Mouse (Mus musculus) kidney, embryonic 16.5 days (tissue): ENCODE data around the gene Naa38. TPM values are rescaled to one million over a fixed set of nuclear protein-coding genes. Genes with fewer than 3 reads are reported as not detected.

ENCODE experiments used
- ATAC-seq: fragments of 200-750 bp; cut with Nextera tagmentation; 2 replicates; pipeline ENCODE4 v1.8.0; 2017; ENCODE audit warnings: moderate TSS enrichment; ENCODE audit not compliant: low FRiP score, low TSS enrichment
- H3K27ac ChIP-seq: fragments of 300-500 bp; sonication (generic); 2 replicates; pipeline ENCODE4 v1.5.1; 2014; ENCODE audit warnings: low read length
- H3K27me3 ChIP-seq: fragments of 300-500 bp; sonication (generic); 2 replicates; pipeline ENCODE4 v1.6.1; 2014; ENCODE audit warnings: low read length, control low read depth, mixed read lengths; ENCODE audit not compliant: insufficient read depth
- H3K36me3 ChIP-seq: fragments of 300-500 bp; sonication (generic); 2 replicates; pipeline ENCODE4 v1.6.1; 2014; ENCODE audit warnings: low read length, control low read depth, mixed read lengths; ENCODE audit not compliant: insufficient read depth
- H3K4me1 ChIP-seq: fragments of 300-500 bp; sonication (generic); 2 replicates; pipeline ENCODE4 v1.6.1; 2014; ENCODE audit warnings: low read length, control low read depth, mixed read lengths; ENCODE audit not compliant: insufficient read depth
- H3K4me2 ChIP-seq: fragments of 300-500 bp; sonication (generic); replicated peaks from 2 replicates; pipeline ENCODE4 v1.6.1; 2014; ENCODE audit warnings: low read depth, low read length
- H3K4me3 ChIP-seq: fragments of 300-500 bp; sonication (generic); 2 replicates; pipeline ENCODE4 v1.5.1; 2014; ENCODE audit warnings: mild to moderate bottlenecking, low read length
- H3K9ac ChIP-seq: fragments of 300-500 bp; sonication (generic); replicated peaks from 2 replicates; pipeline ENCODE4 v1.6.1; 2014; ENCODE audit warnings: low read length
- H3K9me3 ChIP-seq: fragments of 300-500 bp; sonication (generic); 2 replicates; pipeline ENCODE4 v1.6.1; 2016; ENCODE audit warnings: low read length, control low read depth
- WGBS: fragments of 180-500 bp; shearing (Covaris S2); extraction: QIAGEN DNeasy Blood & Tissue Kit; methylation state at CpG from one replicate; pipeline ENCODE4 v1.1.7; 2014; 5-methylcytosine and 5-hydroxymethylcytosine counted together
- polyA plus RNA-seq: library from polyadenylated mRNA; unstranded; fragments of >200 nt; fragmentation: Nextera tagmentation; extraction: Ambion mirVana; gene quantifications from 2 replicates; pipeline ENCODE4 v1.2.1, GENCODE M21; 2015

The Naa38 gene
- polyA plus RNA-seq, 1 experiment from 2014 or later, result 150 TPM

DNA sequence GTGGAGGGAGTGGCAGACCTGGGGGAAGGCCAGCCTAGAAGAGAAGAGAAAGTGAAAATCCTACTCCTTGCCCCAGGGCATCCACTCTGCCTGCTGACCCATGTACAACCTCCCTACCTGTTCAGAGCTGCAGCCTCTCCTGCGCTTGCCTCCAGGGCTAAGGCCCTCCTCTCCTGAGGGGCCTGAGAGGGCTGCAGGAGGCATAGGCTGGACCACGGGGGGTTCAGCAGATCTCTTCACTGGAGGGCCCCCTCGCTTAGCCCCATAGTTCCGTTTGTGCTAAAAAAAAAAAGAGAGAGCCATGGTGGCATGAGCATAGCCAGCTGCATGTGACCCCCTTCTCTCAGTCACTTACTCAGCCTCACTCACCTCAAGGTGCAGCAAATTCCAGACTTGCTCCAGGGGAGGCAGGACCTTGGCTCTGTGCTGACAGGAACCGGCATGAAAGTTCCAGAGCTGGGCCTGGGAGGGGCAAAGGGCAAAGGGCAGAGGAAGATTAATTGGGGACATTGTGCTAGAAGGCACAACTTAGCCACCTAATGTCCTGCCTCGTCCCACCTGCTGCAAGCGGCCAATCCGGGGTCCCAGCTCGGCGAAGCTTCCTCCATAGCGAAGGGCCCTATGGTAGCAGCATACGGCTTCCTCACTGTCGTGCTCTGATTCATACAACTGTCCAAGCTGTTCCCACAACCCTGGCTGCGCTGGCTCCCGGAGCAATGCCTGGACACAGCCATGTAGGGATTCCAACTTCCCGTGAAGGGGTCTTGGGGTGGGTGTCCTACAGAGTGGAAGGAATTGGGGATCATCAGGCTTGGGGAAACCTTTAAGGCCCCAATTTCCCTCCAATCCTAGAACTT is 11.8 kb downstream of the Naa38 start:
- H3K4me1 ChIP-seq, result peaks cover 13% of the 10 kb centered on the region
- no peak for ATAC-seq
- H3K9me3 ChIP-seq, result no peaks in the 10 kb centered on the region
- no peak overlapping the region for H3K4me2 ChIP-seq
- 87% methylated on average over 16 of the region's 16 CpGs for WGBS
- no peak overlapping the region for H3K27ac ChIP-seq
- no peaks in the 10 kb centered on the region for H3K27me3 ChIP-seq
- peaks cover 47% of the 10 kb centered on the region for H3K36me3 ChIP-seq
- H3K4me3 ChIP-seq, result no peak overlapping the region
- H3K9ac ChIP-seq, result no peak overlapping the region

DNA sequence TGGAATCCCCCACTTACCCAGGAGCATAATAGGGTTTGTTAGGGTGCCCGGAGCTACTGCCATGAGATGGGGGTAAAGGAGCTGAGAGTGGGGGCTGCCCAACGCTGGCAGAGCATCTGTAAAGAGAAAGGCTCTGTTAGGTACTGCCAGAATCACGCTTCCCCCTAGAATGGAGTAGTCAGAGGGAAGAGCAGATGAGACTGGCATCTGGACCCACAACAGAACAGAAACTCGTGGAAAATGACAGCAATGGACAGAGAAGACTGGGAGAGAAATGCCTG is 12.4 kb downstream of the Naa38 start:
- H3K27ac ChIP-seq, result no peak overlapping the region
- no peak for ATAC-seq
- 85% methylated on average over 4 of the region's 4 CpGs for WGBS
- H3K4me2 ChIP-seq, result no peak overlapping the region
- peaks cover 19% of the 10 kb centered on the region for H3K4me1 ChIP-seq
- H3K27me3 ChIP-seq, result no peaks in the 10 kb centered on the region
- H3K9me3 ChIP-seq, result no peaks in the 10 kb centered on the region
- no peak overlapping the region; the same call in 1 of the 2 replicates for H3K4me3 ChIP-seq
- no peak overlapping the region for H3K9ac ChIP-seq
- H3K36me3 ChIP-seq, result peaks cover 44% of the 10 kb centered on the region

DNA sequence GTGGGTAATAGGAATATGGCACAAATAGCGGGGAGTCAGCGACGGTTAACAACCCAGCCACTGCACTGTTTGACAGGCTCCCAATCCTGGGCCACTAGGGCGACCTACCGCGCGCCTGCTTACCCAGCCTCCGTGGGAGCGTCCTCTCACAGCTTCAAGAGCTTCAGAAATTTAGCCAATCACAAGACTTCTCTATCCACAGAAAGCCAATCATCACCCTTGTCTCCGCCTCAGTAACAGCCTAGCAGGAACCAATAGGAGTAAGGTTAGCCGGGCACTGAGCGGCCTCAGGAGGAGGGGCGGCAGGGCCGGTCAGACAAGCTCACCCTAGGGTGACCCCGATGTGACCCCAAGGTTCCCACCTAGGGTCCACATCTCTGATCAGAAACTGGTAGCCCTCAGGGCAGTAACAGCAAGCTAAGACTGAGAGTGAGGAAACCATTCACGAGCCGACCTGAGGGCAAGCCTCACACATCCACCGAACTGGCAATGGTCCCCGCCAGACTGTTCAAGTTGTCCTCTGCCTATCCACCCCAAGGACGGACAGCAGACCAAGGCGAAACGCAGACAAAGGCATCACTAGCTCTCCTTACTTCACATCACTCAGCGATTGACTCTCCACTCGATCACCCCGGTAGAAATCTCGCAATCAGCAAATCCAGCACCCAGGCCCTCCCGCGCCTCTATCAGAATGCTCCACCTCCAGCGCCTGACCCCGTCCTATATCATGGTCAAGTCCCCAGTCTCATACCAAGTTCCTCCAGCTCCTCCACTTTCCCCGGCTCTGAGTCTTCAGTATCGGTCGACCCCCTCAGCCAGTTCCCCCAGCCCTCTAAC is 13.5 kb downstream of the Naa38 start:
- Histone ChIP-seq H3K4me1 (peaks cover 30% of the 10 kb centered on the region), H3K36me3 (peaks cover 38% of the 10 kb centered on the region)

DNA sequence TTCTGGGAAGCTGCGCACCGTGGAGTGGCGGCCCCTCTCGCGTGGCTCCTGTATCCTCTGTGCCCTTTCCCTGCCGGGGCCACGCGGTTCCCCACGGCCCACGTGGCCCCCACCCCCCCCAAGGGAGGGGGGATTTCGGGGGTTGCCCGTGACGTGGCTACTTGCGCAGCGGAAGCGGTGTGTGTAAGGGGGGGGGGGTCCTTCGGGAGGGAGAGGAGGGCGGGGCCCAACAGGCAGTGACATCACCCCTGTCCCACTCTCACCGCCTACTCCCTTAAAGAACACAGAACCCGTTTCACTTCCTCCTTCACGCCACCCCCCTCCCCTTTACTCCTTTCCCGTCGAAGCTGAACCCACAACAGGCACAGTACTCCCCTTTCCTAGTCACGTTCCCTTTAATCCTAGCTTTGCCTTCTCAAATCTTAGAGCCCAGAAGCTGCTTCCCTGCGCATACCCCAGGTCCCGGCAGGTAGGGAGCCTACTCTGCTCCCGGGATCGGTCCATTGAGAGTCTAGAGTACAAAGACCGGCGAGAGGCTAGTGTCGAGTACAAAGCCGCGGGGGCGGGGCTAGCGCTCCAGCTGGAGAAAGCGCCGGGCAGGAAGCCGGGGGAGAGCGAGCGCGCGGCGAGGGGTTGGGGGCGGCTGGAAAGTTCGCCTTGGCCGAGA is 14.2 kb downstream of the Naa38 start:
- Histone ChIP-seq H3K9me3 (no peaks in the 10 kb centered on the region), H3K36me3 (peaks cover 30% of the 10 kb centered on the region), H3K4me2 (peak overlapping the region; percentile 97), H3K4me1 (peaks cover 38% of the 10 kb centered on the region), H3K9ac (peak overlapping the region; percentile 92), H3K27ac (peak overlapping the region; percentile 99), H3K27me3 (no peaks in the 10 kb centered on the region), H3K4me3 (peak overlapping the region; percentile 68)
- under 1% methylated on average over 45 of the region's 46 CpGs for WGBS
- peak; percentile 57 for ATAC-seq

More for the DNA sequence above, 13.5 kb downstream of the Naa38 start:
- Histone ChIP-seq H3K27me3 (no peaks in the 10 kb centered on the region), H3K4me2 (peak overlapping the region; percentile 97), H3K9me3 (no peaks in the 10 kb centered on the region), H3K4me3 (peak overlapping the region; percentile 68), H3K9ac (peak overlapping the region; percentile 92), H3K27ac (peak overlapping the region; percentile 99)
- ATAC-seq, result peak; percentile 66
- under 1% methylated on average over 33 of the region's 33 CpGs for WGBS

DNA sequence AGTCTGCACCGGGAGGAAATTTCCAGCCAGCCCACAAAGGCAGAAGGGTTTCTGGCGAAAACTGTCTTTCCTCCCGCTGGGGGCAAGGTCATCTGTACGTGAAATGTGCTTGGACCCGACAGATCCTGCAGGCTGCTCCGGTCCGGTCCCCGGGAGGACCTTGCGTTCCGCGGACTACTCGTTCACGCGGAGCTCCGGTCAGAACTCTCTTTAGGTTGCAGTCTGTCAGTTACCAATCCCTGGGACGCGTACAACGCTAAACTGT is 14.7 kb downstream of the Naa38 start:
- 0% methylated on average over 18 of the region's 18 CpGs for WGBS
- H3K9me3 ChIP-seq, result no peaks in the 10 kb centered on the region
- peaks cover 42% of the 10 kb centered on the region for H3K4me1 ChIP-seq
- peak overlapping the region; percentile 68 for H3K4me3 ChIP-seq
- H3K9ac ChIP-seq, result peak overlapping the region; percentile 92
- no peaks in the 10 kb centered on the region for H3K27me3 ChIP-seq
- H3K4me2 ChIP-seq, result peak overlapping the region; percentile 97
- no peak for ATAC-seq
- H3K27ac ChIP-seq, result peak overlapping the region; percentile 99
- peaks cover 26% of the 10 kb centered on the region for H3K36me3 ChIP-seq

DNA sequence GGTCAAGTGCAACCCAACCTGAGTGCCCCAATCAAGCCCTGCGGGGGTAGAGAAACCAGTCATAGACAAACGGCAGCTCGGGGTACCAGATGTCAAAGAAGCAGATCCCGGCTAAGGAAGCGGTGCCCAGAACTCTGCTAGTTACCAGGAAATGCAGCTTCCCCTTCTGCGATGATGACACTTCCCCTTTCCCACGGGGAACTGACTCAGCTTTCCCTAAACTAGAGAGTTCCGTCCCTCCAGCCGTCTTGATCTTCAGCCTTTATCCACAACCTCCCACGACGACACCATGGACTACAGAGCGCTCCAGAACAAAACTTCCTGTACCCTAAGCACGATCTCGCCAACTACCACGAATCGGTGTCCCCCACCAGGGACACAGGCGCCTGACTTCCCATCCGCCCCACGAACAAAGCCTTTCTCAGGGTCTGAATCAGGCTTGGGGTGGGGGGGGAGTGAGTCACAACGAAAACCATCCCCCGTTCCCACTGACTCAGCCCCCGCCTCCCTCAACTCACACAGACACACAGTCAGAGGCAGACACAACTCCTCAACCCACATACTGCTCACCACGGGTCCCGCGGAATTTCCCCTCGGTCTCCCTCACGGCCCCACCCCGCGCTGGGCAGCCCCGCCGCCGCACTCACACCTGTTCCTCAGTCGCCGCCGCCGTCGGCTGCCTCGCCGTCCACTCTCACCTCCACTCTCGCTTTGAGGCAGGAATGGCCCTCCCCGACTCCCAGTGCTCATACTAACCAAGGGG is 15.2 kb downstream of the Naa38 start:
- H3K4me1 ChIP-seq, result peaks cover 45% of the 10 kb centered on the region
- no peak for ATAC-seq
- WGBS, result under 1% methylated on average over 41 of the region's 41 CpGs

DNA sequence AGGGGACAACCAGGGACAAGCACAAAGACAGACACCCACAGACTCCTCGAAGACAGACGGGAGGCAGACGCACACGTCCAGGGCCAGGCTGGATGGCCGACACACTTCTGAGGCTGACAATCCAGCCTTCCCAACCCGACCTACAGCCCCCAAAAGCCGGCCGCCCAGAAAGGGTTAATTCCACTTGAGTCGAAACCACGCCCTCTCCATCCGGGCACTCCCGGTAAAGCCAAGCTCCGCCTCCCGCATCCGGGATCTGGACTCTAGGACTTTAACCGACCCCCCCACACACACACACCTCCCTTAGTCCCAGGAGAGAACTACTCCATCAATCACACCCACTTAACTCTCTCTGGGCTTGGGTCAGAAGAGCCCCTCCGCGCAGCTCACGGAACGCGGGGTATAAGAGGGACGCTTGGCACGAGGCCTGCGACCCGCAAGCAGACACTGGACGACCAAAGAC is 15.8 kb downstream of the Naa38 start:
- peak; percentile 37 for ATAC-seq
- H3K27me3 ChIP-seq, result no peaks in the 10 kb centered on the region
- H3K36me3 ChIP-seq, result peaks cover 15% of the 10 kb centered on the region
- H3K4me3 ChIP-seq, result peak overlapping the region; percentile 68
- H3K9me3 ChIP-seq, result no peaks in the 10 kb centered on the region
- H3K9ac ChIP-seq, result peak overlapping the region; percentile 92
- under 1% methylated on average over 26 of the region's 26 CpGs for WGBS
- H3K4me1 ChIP-seq, result peaks cover 45% of the 10 kb centered on the region
- peak overlapping the region; percentile 99 for H3K27ac ChIP-seq
- H3K4me2 ChIP-seq, result peak overlapping the region; percentile 97

More for the DNA sequence above, 15.2 kb downstream of the Naa38 start:
- H3K36me3 ChIP-seq, result peaks cover 21% of the 10 kb centered on the region
- H3K9ac ChIP-seq, result peak overlapping the region; percentile 92
- H3K27me3 ChIP-seq, result no peaks in the 10 kb centered on the region
- no peaks in the 10 kb centered on the region for H3K9me3 ChIP-seq
- peak overlapping the region; percentile 68 for H3K4me3 ChIP-seq
- peak overlapping the region; percentile 97 for H3K4me2 ChIP-seq
- H3K27ac ChIP-seq, result peak overlapping the region; percentile 99

DNA sequence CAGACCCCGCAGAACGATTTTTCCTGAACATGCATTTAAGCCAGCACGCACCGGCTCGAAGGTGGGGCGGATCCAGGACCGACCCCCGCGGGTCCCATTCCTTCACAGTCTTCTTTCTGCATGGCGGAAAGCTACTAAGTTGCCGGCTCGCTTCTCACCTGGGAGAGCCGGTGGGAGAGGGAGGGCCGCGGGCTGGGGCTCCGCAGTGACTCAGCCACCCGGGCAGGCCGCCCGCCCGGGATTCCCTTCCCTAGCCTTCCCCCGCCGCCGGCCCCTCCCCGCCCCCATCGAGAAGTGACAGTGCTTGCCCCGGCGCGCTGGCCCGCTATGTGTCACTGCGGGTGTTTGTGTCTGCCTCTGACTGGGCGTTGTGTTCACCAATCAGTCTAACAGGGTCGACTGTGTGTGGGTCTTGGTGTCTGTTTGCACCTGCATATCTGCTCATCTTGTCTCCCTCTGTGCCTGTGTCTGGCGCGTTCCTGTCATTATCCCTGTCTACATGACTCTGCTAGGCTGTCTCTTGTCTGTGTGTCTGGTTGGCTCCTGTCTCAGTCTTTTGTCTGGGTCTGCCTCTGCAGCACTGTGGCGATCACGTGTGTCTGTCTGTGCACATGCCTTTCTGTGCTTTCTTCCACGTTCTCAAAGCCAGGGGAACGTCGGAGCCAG is 16.4 kb downstream of the Naa38 start:
- whole genome bisulfite sequencing, result under 1% methylated on average over 39 of the region's 39 CpGs
- Histone ChIP-seq H3K4me1 (peaks cover 48% of the 10 kb centered on the region), H3K27ac (peak overlapping the region; percentile 99), H3K4me2 (peak overlapping the region; percentile 97), H3K9ac (peak overlapping the region; percentile 92), H3K27me3 (no peaks in the 10 kb centered on the region), H3K36me3 (peaks cover 9% of the 10 kb centered on the region), H3K4me3 (peak overlapping the region; percentile 68), H3K9me3 (no peaks in the 10 kb centered on the region)
- no peak for ATAC-seq

DNA sequence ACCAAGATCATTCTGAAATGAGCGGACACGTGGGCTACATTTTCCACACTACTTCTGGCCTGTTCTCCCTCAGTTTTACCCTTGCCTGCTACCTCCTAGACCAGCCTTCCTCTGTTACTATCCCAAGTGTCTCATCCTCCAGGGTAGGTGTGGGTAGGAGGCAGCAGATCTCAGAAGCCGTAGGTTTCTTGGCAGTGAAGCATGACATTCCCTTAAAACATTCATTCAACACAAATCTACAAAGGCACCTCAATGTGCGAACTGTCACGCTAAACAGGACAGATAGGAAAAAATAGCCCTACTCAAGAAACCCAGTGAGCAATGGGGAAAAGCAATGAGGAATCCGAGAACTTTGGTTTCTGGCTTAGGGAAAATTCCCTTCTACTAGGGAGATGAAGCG is 17.3 kb downstream of the Naa38 start:
- Histone ChIP-seq H3K4me3 (peak overlapping the region; percentile 68; the same call in 1 of the 2 replicates), H3K4me1 (peaks cover 55% of the 10 kb centered on the region), H3K9me3 (no peaks in the 10 kb centered on the region), H3K27ac (no peak overlapping the region; the same call in 1 of the 2 replicates), H3K9ac (0 out of 2 replicates have a peak overlapping the region, but pooled peaks have one; percentile 1), H3K36me3 (peaks cover under 1% of the 10 kb centered on the region), H3K27me3 (no peaks in the 10 kb centered on the region), H3K4me2 (peak overlapping the region; percentile 97)
- ATAC-seq, result no peak
- WGBS, result 52% methylated on average over 7 of the region's 7 CpGs
